Mouse (Mus musculus) bone marrow, adult 2 months (tissue): ENCODE measurements at regions not wholly inside any gene's neighbourhood (a gene's known extent, or its start where the extent isn't known, plus 50 kb on each side); places are given as distances from the start of the nearest gene placed in this dataset.

Experiments
- CTCF ChIP-seq: fragments of 200-500 bp; IDR thresholded peaks from 2 replicates; pipeline ENCODE4 v1.5.1; 2011; ENCODE audit warnings: low read length, control low read depth; ENCODE audit not compliant: control insufficient read depth, insufficient read depth
- POLR2A ChIP-seq: fragments of 200-500 bp; IDR thresholded peaks from 2 replicates; pipeline ENCODE4 v1.6.1; 2011; ENCODE audit warnings: low read depth, mild to moderate bottlenecking, control low read depth, low read length, borderline replicate concordance; ENCODE audit not compliant: control insufficient read depth

- TF ChIP-seq CTCF: no peak
- no peak for TF ChIP-seq POLR2A
These were observed 52.8 kb upstream of the Cldn5 start for GRCm38 (mm10) chr16:18723874-18724273.
